Mouse (Mus musculus) lung, postnatal 0 days (tissue): ENCODE measurements around the gene Gsdma. TPM values are rescaled to one million over a fixed set of nuclear protein-coding genes. Genes with fewer than 3 reads are reported as not detected.
"Not testable (repeated sequence)": the region's sequence is repeated elsewhere in the genome, so short reads cannot be mapped to it uniquely, and the experiment has no call there.

ENCODE experiments used
- ATAC-seq: fragments of 200-750 bp; cut with Nextera tagmentation; 2 replicates; pipeline ENCODE4 v1.8.0; 2017; ENCODE audit warnings: moderate library complexity
- DNase-seq: peaks from one replicate; pipeline ENCODE4 v3.0.0-alpha.2; 2016; ENCODE audit warnings: low spot score
- H3K27ac ChIP-seq: fragments of 300-500 bp; sonication (generic); 2 replicates; pipeline ENCODE4 v1.5.1; 2014; ENCODE audit warnings: antibody characterized with exemption, mild to moderate bottlenecking, low read length, mixed read lengths
- H3K27me3 ChIP-seq: fragments of 300-500 bp; sonication (generic); replicated peaks from 2 replicates; pipeline ENCODE4 v1.6.1; 2014; ENCODE audit warnings: low read length, mixed read lengths; ENCODE audit not compliant: insufficient read depth
- H3K36me3 ChIP-seq: fragments of 300-500 bp; sonication (generic); 2 replicates; pipeline ENCODE4 v1.6.1; 2014; ENCODE audit warnings: low read length, mixed read lengths; ENCODE audit not compliant: insufficient read depth
- H3K4me1 ChIP-seq: fragments of 300-500 bp; sonication (generic); 2 replicates; pipeline ENCODE4 v1.6.1; 2014; ENCODE audit warnings: antibody characterized with exemption, low read depth, low read length, mixed read lengths; ENCODE audit not compliant: insufficient read depth
- H3K4me2 ChIP-seq: fragments of 300-500 bp; sonication (generic); replicated peaks from 2 replicates; pipeline ENCODE4 v1.6.1; 2014; ENCODE audit warnings: low read depth, mild to moderate bottlenecking, low read length, moderate library complexity, mixed read lengths
- H3K4me3 ChIP-seq: fragments of 300-500 bp; sonication (generic); 2 replicates; pipeline ENCODE4 v1.5.1; 2014; ENCODE audit warnings: low read depth, low read length
- H3K9ac ChIP-seq: fragments of 300-500 bp; sonication (generic); replicated peaks from 2 replicates; pipeline ENCODE4 v1.6.1; 2014; ENCODE audit warnings: low read depth, mild to moderate bottlenecking
- H3K9me3 ChIP-seq: fragments of 300-500 bp; sonication (generic); 2 replicates; pipeline ENCODE4 v1.6.1; 2016; ENCODE audit warnings: low read length, mixed read lengths
- CTCF ChIP-seq: IDR thresholded peaks from 2 replicates; pipeline ENCODE4 v1.5.1; 2016; ENCODE audit warnings: antibody characterized with exemption, mild to moderate bottlenecking
- EP300 ChIP-seq: IDR thresholded peaks from 2 replicates; pipeline ENCODE4 v1.6.1; 2016; ENCODE audit warnings: antibody characterized with exemption, mild to moderate bottlenecking, control low read depth
- WGBS: fragments of 180-500 bp; shearing (Covaris S2); extraction: QIAGEN DNeasy Blood & Tissue Kit; methylation state at CpG from one replicate; pipeline ENCODE4 v1.1.7; 2014; 5-methylcytosine and 5-hydroxymethylcytosine counted together
- polyA plus RNA-seq: library from polyadenylated mRNA; unstranded; fragments of >200 nt; fragmentation: Nextera tagmentation; extraction: Ambion mirVana; gene quantifications from 2 replicates; pipeline ENCODE4 v1.2.1, GENCODE M21; 2015

The Gsdma gene
- polyA plus RNA-seq, 1 experiment from 2014 or later = not detected

DNA sequence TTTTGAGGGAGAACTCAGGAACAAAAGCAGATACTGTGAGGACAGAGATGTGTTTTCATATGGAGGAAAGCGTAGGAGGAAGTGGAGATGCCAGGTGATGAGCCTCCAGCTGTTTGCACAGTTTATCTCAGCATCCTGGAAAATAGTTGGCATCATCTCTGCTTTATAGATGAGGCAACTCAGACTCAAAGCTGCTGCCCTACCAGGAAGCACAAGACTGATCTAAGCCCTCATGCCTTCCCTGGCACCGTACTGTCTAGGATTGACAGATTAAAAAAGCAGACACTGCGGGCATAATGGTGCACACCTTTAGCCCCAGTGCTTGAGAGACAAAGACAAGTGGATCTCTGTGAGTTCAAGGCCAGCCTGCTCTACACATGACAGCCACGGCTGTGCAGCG, 33.5 kb upstream of the Gsdma start:
- H3K4me1 ChIP-seq = no peaks in the 10 kb centered on the region
- H3K9ac ChIP-seq = no peak overlapping the region
- H3K36me3 ChIP-seq = no peaks in the 10 kb centered on the region
- 77% methylated on average over 5 of the region's 5 CpGs for WGBS
- ATAC-seq = no peak
- H3K4me3 ChIP-seq = no peak overlapping the region
- no peak overlapping the region for H3K4me2 ChIP-seq
- DNase-seq = no peak
- H3K27me3 ChIP-seq = no peaks in the 10 kb centered on the region
- no peak for TF ChIP-seq EP300
- no peak for TF ChIP-seq CTCF
- no peaks in the 10 kb centered on the region for H3K9me3 ChIP-seq
- no peak overlapping the region for H3K27ac ChIP-seq

GRCm38 (mm10) chr11:98635312-98635970, 28.7 kb upstream of the Gsdma start:
- ATAC-seq (peak; percentile 21; the same call in 1 of the 2 replicates), DNase-seq (peak; percentile 31)
- H3K4me1 ChIP-seq, H3K27me3 ChIP-seq, H3K36me3 ChIP-seq, H3K27ac ChIP-seq, H3K4me3 ChIP-seq, H3K9ac ChIP-seq, H3K9me3 ChIP-seq, H3K4me2 ChIP-seq: not testable (repeated sequence)
- WGBS = 28% methylated on average over 10 of the region's 10 CpGs
- TF ChIP-seq CTCF = peak; percentile 62

- no peaks in the 10 kb centered on the region for H3K36me3 ChIP-seq
- no peak overlapping the region for H3K9ac ChIP-seq
- H3K27ac ChIP-seq = no peak overlapping the region
- H3K4me3 ChIP-seq = no peak overlapping the region
- no peak overlapping the region for H3K4me2 ChIP-seq
- no peak for ATAC-seq
- H3K4me1 ChIP-seq = no peaks in the 10 kb centered on the region
- TF ChIP-seq CTCF = no peak
- TF ChIP-seq EP300 = no peak
- 71% methylated on average over 1 of the region's 1 CpGs for WGBS
- no peaks in the 10 kb centered on the region for H3K9me3 ChIP-seq
- no peaks in the 10 kb centered on the region for H3K27me3 ChIP-seq
- DNase-seq = no peak
These were observed 26.6 kb upstream of the Gsdma start for GRCm38 (mm10) chr11:98637501-98637900.

GRCm38 (mm10) chr11:98640091-98640490, 24.1 kb upstream of the Gsdma start:
- no peak for TF ChIP-seq CTCF
- TF ChIP-seq EP300 = no peak
- H3K27ac ChIP-seq = no peak overlapping the region
- no peaks in the 10 kb centered on the region for H3K27me3 ChIP-seq
- no peak overlapping the region for H3K9ac ChIP-seq
- no peaks in the 10 kb centered on the region for H3K36me3 ChIP-seq
- DNase-seq = no peak
- H3K4me2 ChIP-seq = no peak overlapping the region
- H3K4me1 ChIP-seq = no peaks in the 10 kb centered on the region
- WGBS = 44% methylated on average over 5 of the region's 5 CpGs
- H3K4me3 ChIP-seq = no peak overlapping the region
- no peak for ATAC-seq
- H3K9me3 ChIP-seq = no peaks in the 10 kb centered on the region

- TF ChIP-seq EP300 = no peak
- no peak for TF ChIP-seq CTCF
- Histone ChIP-seq H3K36me3 (no peaks in the 10 kb centered on the region), H3K9ac (no peak overlapping the region), H3K27ac (no peak overlapping the region), H3K4me1 (no peaks in the 10 kb centered on the region), H3K4me2 (no peak overlapping the region), H3K4me3 (no peak overlapping the region), H3K27me3 (no peaks in the 10 kb centered on the region), H3K9me3 (no peaks in the 10 kb centered on the region)
- DNase-seq (no peak), ATAC-seq (no peak)
- 78% methylated on average over 3 of the region's 3 CpGs for WGBS
These were observed 19.4 kb upstream of the Gsdma start for GRCm38 (mm10) chr11:98644757-98645156.

- TF ChIP-seq EP300 = no peak
- TF ChIP-seq CTCF = no peak
- Histone ChIP-seq H3K27me3 (no peaks in the 10 kb centered on the region), H3K36me3 (no peaks in the 10 kb centered on the region), H3K4me2 (no peak overlapping the region), H3K9me3 (no peaks in the 10 kb centered on the region), H3K27ac (no peak overlapping the region), H3K9ac (no peak overlapping the region), H3K4me3 (no peak overlapping the region), H3K4me1 (no peaks in the 10 kb centered on the region)
- DNase-seq = no peak
- no peak for ATAC-seq
- WGBS = 55% methylated on average over 2 of the region's 2 CpGs
These were observed 18.2 kb upstream of the Gsdma start for GRCm38 (mm10) chr11:98645946-98646345.

DNA sequence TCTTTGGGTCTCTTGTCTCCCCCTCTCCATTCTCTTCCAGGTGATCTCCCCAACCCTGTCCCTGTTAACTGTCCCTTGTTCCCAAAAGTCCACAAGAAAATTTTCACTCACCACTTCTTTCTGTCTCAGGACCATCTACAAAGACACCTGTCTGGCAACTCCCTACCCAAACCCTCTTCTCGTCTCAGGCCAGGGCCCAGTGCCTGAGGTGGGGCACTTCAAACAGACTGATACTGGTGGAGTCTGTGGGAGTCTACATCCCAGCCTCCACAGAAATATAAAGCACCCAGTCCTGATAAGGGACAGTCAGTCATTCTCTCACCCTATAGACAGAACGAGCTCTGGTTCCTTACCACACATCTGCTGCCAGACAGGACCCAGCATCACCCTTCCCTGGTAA, 17.7 kb upstream of the Gsdma start, which contains the start of gene Gsdma2:
Gsdma2 (plus strand) TSS at position 301 of the 400 bp plus-strand sequence.
- TF ChIP-seq EP300 (no peak), CTCF (no peak)
- ATAC-seq = no peak
- H3K9ac ChIP-seq = no peak within 1 kb of the TSS
- no peak within 1 kb of the TSS for H3K27ac ChIP-seq
- no peaks in the 10 kb centered on the region for H3K27me3 ChIP-seq
- 41% methylated on average over 2 of the region's 2 CpGs for WGBS
- no peak within 1 kb of the TSS for H3K4me2 ChIP-seq
- H3K9me3 ChIP-seq = no peaks in the 10 kb centered on the region
- H3K36me3 ChIP-seq = no peaks in the 10 kb centered on the region
- no peak for DNase-seq
- H3K4me3 ChIP-seq = no peak within 1 kb of the TSS
- no peaks in the 10 kb centered on the region for H3K4me1 ChIP-seq
